Mouse (Mus musculus) E14TG2a.4 (cell line): ENCODE measurements around the gene Gm20388.

Source experiments
- CTCF ChIP-seq: conservative IDR thresholded peaks from 2 replicates; pipeline ENCODE4 v1.5.1; 2014; ENCODE audit warnings: low read length
- NANOG ChIP-seq: IDR thresholded peaks from 2 replicates; pipeline ENCODE4 v1.6.1; 2014; ENCODE audit warnings: borderline replicate concordance, low read length, mixed read lengths
- POU5F1 ChIP-seq: IDR thresholded peaks from 2 replicates; pipeline ENCODE4 v1.6.1; 2014; ENCODE audit warnings: low read length, borderline replicate concordance

GRCm38 (mm10) chr8:123747772-123748171, 3837.1 kb downstream of the Gm20388 start:
- TF ChIP-seq CTCF, result no peak
- no peak for TF ChIP-seq POU5F1
- TF ChIP-seq NANOG, result no peak
